Mouse (Mus musculus) lung, embryonic 14.5 days (tissue): Measurements from ENCODE around the gene Gjb4. TPM values are rescaled to one million over a fixed set of nuclear protein-coding genes. Genes with fewer than 3 reads are reported as not detected.
A peak's percentile ranks its signal among the peaks of the same experiment; 100 is the strongest.

Experiments
- ATAC-seq: fragments of 200-750 bp; cut with Nextera tagmentation; 2 replicates; pipeline ENCODE4 v1.8.0; 2017; ENCODE audit warnings: mild to moderate bottlenecking, moderate TSS enrichment, moderate library complexity; ENCODE audit not compliant: insufficient read depth
- DNase-seq: peaks from one replicate; pipeline ENCODE4 v3.0.0-alpha.2; 2015
- H3K27ac ChIP-seq: fragments of 300-500 bp; sonication (generic); 2 replicates; pipeline ENCODE4 v1.5.1; 2014; ENCODE audit warnings: low read depth, mild to moderate bottlenecking, moderate library complexity
- H3K27me3 ChIP-seq: fragments of 300-500 bp; sonication (generic); 2 replicates; pipeline ENCODE4 v1.6.1; 2014; ENCODE audit warnings: low read length, control low read depth; ENCODE audit not compliant: insufficient read depth
- H3K36me3 ChIP-seq: fragments of 300-500 bp; sonication (generic); 2 replicates; pipeline ENCODE4 v1.6.1; 2014; ENCODE audit warnings: control low read depth; ENCODE audit not compliant: insufficient read depth
- H3K4me1 ChIP-seq: fragments of 300-500 bp; sonication (generic); 2 replicates; pipeline ENCODE4 v1.6.1; 2014; ENCODE audit warnings: antibody characterized with exemption, control low read depth; ENCODE audit not compliant: insufficient read depth
- H3K4me2 ChIP-seq: fragments of 300-500 bp; sonication (generic); 2 replicates; pipeline ENCODE4 v1.6.1; 2014; ENCODE audit warnings: mild to moderate bottlenecking
- H3K4me3 ChIP-seq: fragments of 300-500 bp; sonication (generic); 2 replicates; pipeline ENCODE4 v1.5.1; 2014; ENCODE audit warnings: low read depth, low read length
- H3K9ac ChIP-seq: fragments of 300-500 bp; sonication (generic); 2 replicates; pipeline ENCODE4 v1.6.1; 2014
- H3K9me3 ChIP-seq: fragments of 300-500 bp; sonication (generic); 2 replicates; pipeline ENCODE4 v1.6.1; 2016; ENCODE audit warnings: low read depth, low read length, control low read depth
- CTCF ChIP-seq: IDR thresholded peaks from 2 replicates; pipeline ENCODE4 v1.5.1; 2016; ENCODE audit warnings: antibody characterized with exemption, low read depth
- WGBS: fragments of 180-500 bp; shearing (Covaris S2); extraction: QIAGEN DNeasy Blood & Tissue Kit; methylation state at CpG from one replicate; pipeline ENCODE4 v1.1.7; 2014; 5-methylcytosine and 5-hydroxymethylcytosine counted together
- polyA plus RNA-seq: library from polyadenylated mRNA; unstranded; fragments of >200 nt; fragmentation: Nextera tagmentation; extraction: Ambion mirVana; gene quantifications from 2 replicates; pipeline ENCODE4 v1.2.1, GENCODE M21; 2014

Gene Gjb4
- polyA plus RNA-seq, 1 experiment from 2014 or later, result not detected

DNA sequence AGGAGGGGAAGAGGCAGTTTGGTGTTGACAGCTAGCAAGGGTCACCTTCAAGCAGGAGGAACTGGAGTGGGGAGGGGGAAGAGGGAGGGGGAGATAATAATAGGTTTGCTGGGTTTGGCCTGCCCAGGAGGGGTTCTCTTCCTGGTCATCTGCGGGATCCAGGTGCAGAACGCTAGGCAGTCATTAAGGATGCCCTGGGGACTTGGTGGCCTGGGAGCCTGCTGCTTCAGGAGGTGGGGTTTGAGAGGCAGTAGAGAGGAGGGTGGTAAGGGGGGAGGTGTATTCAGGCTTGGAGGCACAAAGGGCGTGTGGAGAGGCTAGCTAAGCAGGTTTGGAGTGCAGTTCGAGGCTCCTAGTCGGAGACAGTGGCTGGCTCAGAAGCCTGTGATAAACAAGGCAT lies 11.6 kb upstream of the Gjb4 start:
- Histone ChIP-seq H3K9ac (no peak overlapping the region), H3K4me1 (no peaks in the 10 kb centered on the region), H3K4me2 (no peak overlapping the region), H3K9me3 (no peaks in the 10 kb centered on the region), H3K4me3 (no peak overlapping the region), H3K27ac (no peak overlapping the region), H3K27me3 (no peaks in the 10 kb centered on the region), H3K36me3 (no peaks in the 10 kb centered on the region)
- no peak for TF ChIP-seq CTCF
- DNase-seq (no peak), ATAC-seq (no peak)
- WGBS, result 19% methylated on average over 5 of the region's 5 CpGs

DNA sequence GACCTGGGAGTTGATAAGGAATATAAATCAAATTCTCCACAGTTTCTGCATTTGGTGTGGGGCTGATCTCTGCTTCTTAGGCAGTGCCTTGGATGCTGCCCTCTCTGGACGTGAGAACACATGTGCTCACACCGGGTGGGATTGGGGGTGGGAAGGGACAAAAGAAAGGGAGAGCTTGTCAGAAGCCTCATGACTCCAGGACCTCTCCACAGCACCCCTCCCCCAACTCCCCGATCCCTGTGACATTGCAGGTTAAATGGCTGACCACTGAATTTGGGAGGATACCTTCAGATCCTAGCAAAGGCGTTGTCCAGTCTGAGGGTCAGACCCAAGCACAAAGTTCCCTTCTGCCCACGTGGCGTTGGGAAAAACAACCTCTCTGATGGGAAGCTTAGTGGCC lies 10.6 kb upstream of the Gjb4 start:
- 54% methylated on average over 6 of the region's 6 CpGs for WGBS
- H3K4me1 ChIP-seq, result no peaks in the 10 kb centered on the region
- H3K27me3 ChIP-seq, result no peaks in the 10 kb centered on the region

DNA sequence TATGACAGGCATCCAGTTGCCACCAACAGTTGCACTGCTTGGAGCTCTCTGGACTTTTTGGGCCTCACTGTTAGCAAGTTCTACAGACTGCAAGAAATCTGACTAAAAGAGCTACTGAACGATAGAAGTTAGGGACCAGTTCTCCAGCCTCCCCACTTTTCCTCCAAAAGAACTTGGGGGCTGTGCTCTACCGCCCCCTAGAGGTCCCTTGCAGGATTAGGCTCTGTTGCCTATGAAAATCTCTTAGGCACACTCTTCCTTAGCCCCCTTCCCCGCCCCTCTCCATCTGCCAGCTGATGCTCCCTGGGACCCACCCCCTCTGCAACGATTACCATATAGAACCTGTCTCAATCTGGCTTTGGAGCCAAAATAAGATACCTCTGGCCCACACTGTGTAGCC lies 9.4 kb upstream of the Gjb4 start:
- H3K27me3 ChIP-seq, result no peaks in the 10 kb centered on the region
- no peak overlapping the region for H3K4me2 ChIP-seq
- H3K4me3 ChIP-seq, result no peak overlapping the region
- TF ChIP-seq CTCF, result peak; percentile 27
- H3K27ac ChIP-seq, result no peak overlapping the region
- no peak overlapping the region for H3K9ac ChIP-seq
- H3K36me3 ChIP-seq, result no peaks in the 10 kb centered on the region
- no peaks in the 10 kb centered on the region for H3K4me1 ChIP-seq
- no peaks in the 10 kb centered on the region for H3K9me3 ChIP-seq
- DNase-seq (no peak), ATAC-seq (no peak)
- 52% methylated on average over 4 of the region's 4 CpGs for WGBS

More for the DNA sequence above, 10.6 kb upstream of the Gjb4 start:
- no peak overlapping the region for H3K27ac ChIP-seq
- DNase-seq, result no peak
- ATAC-seq, result no peak
- H3K9ac ChIP-seq, result no peak overlapping the region
- no peaks in the 10 kb centered on the region for H3K9me3 ChIP-seq
- no peak overlapping the region for H3K4me2 ChIP-seq
- H3K36me3 ChIP-seq, result no peaks in the 10 kb centered on the region
- TF ChIP-seq CTCF, result no peak
- no peak overlapping the region for H3K4me3 ChIP-seq

DNA sequence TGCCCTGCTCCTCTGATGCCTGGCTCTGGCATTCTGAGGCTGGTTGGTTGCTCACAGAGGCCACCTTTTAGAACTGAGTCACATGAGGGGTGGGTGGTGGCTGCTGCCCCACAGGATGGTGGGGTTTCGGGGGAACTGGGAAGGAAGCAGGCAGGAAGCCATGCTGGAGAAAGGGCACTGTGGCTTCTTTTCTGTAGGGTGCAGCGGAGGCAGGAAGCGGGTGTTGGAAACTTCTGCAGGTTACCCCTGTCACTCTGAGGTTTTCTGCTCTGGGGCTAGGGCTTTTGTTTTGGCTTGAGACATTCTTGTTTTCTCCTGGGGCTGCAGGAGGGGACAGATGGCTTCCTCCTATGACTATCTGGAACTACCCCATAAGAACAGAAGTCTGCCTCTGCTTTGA lies 8.6 kb upstream of the Gjb4 start:
- no peak overlapping the region for H3K4me3 ChIP-seq
- DNase-seq, result no peak
- H3K4me1 ChIP-seq, result no peaks in the 10 kb centered on the region
- no peak overlapping the region for H3K9ac ChIP-seq
- H3K4me2 ChIP-seq, result no peak overlapping the region
- H3K27ac ChIP-seq, result no peak overlapping the region
- ATAC-seq, result no peak
- WGBS, result 93% methylated on average over 3 of the region's 3 CpGs
- no peaks in the 10 kb centered on the region for H3K36me3 ChIP-seq
- TF ChIP-seq CTCF, result no peak
- no peaks in the 10 kb centered on the region for H3K9me3 ChIP-seq
- no peaks in the 10 kb centered on the region for H3K27me3 ChIP-seq

DNA sequence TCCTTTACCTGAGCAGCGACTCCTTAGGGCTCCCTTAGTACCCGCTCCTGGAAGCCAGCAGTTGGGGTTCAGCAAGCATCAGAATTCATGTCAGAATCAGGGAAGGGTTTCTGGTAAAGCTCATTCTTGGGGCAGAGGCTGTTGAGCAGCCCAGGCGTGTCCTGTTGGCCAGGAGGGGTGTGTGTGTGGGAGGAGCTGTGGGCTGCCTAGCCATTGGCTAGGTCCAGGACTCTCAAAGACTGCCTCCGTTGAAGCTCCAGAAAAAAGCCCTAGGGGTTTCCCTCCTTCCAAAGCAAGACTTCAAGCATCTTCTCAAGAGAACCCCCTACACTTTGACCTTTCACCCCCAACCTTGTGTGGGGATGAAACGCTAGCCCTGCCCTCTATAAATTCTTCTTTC lies 4.1 kb upstream of the Gjb4 start, which contains the start of gene Gjb5:
Gjb5 (minus strand) TSS at position 164 of the 400 bp plus-strand sequence.
- 23% methylated on average over 5 of the region's 5 CpGs for WGBS
- ATAC-seq (peak; percentile 76; the same call in 1 of the 2 replicates), DNase-seq (peak; percentile 42)
- Histone ChIP-seq H3K9ac (no peak within 1 kb of the TSS), H3K4me1 (peaks cover 6% of the 10 kb centered on the region; the same call in 1 of the 2 replicates), H3K4me2 (peak within 1 kb of the TSS; percentile 7; the same call in 1 of the 2 replicates), H3K4me3 (no peak within 1 kb of the TSS), H3K27me3 (no peaks in the 10 kb centered on the region), H3K27ac (no peak within 1 kb of the TSS), H3K9me3 (no peaks in the 10 kb centered on the region), H3K36me3 (no peaks in the 10 kb centered on the region)
- no peak for TF ChIP-seq CTCF

DNA sequence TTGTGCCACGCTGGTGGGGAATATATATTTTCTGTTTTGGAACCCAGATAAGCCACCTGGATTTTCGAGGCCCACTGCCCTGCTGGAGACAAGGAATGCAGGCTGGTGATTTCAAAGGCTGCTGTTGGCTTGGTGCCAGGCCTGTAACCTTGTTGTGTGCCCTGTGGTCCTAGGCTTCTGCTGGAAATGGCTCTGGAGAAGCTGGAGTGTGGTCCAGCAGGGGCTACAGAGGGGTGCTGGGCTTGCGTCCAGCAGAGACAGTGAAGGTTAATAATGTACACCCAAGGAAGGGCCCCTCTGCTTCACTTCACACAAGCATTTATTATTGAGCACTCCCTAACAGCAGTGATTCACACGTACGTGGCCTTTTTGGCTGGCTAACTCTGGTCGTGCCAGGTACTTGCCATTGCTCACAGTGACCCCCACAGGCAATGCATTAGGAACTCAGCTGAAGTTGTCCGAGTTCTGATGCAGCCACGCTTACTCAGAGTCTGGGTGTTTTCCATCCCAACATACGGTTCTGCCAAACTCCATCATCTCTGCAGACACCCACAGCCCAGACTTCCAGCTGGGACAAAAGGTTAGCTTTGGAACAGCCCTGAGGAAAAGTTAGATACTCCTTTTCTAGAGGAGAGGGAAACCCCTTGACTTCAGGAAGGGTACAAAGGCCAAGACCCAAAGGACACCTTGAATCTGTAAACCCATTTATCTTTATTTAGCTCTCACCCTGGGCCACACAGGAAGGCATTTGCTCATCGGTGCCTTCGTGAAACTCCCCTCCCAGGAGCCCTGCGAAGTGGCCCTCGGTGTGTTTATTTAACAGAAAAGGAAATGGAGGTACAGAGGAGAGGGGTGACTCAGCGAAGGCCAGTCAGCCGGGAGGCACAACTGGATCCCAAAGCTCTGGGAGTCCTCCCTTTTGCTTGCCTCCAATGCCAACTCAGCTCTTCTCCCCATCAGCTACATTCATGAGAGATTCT lies 915 bp upstream of the Gjb4 start:
- ATAC-seq (peak; percentile 29; the same call in 1 of the 2 replicates), DNase-seq (peak; percentile 39)
- Histone ChIP-seq H3K27me3 (no peaks in the 10 kb centered on the region), H3K4me1 (peaks cover 6% of the 10 kb centered on the region; the same call in 1 of the 2 replicates), H3K4me2 (no peak overlapping the region), H3K27ac (no peak overlapping the region), H3K9me3 (no peaks in the 10 kb centered on the region), H3K36me3 (no peaks in the 10 kb centered on the region), H3K9ac (no peak overlapping the region), H3K4me3 (no peak overlapping the region)
- no peak for TF ChIP-seq CTCF
- WGBS, result 22% methylated on average over 15 of the region's 15 CpGs

DNA sequence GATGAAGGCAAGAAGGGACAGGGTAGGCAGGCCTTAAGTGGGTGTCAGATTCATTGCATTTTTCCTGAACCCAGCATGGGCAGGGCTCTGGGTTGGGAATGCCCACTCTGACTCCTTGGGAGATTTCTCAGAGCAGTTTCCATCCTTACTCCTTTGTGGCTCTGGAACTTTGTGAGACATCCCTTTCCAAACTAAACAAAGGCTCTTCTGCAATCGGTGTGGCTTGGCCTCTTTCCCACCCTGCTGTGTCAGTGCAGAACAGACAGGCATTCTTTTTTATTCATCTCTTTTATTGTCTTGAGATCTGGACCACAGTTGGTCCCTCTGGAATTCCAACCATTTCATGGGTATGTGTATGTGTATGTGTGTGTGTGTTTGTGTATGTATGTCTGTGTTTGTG lies 1.3 kb downstream of the Gjb4 start:
- Histone ChIP-seq H3K4me2 (no peak overlapping the region), H3K4me1 (peaks cover 6% of the 10 kb centered on the region; the same call in 1 of the 2 replicates), H3K4me3 (no peak overlapping the region), H3K9me3 (no peaks in the 10 kb centered on the region), H3K27ac (no peak overlapping the region), H3K36me3 (no peaks in the 10 kb centered on the region), H3K9ac (no peak overlapping the region), H3K27me3 (no peaks in the 10 kb centered on the region)
- TF ChIP-seq CTCF, result no peak
- no peak for DNase-seq
- WGBS, result 29% methylated on average over 1 of the region's 1 CpGs
- no peak for ATAC-seq
